Mouse (Mus musculus) heart, postnatal 0 days (tissue): ENCODE results near the gene Ptprh. TPM values are rescaled to one million over a fixed set of nuclear protein-coding genes. Genes with fewer than 3 reads are reported as not detected.

Experiments used
- ATAC-seq: fragments of 200-750 bp; cut with Nextera tagmentation; 2 replicates; pipeline ENCODE4 v1.8.0; 2017; ENCODE audit warnings: low read depth, moderate number of reproducible peaks, moderate library complexity; ENCODE audit not compliant: insufficient read depth
- DNase-seq: peaks from one replicate; pipeline ENCODE4 v3.0.0-alpha.2; 2016; ENCODE audit warnings: low spot score
- H3K27ac ChIP-seq: fragments of 300-500 bp; sonication (generic); 2 replicates; pipeline ENCODE4 v1.5.1; 2014; ENCODE audit warnings: low read depth, mild to moderate bottlenecking
- H3K27me3 ChIP-seq: fragments of 300-500 bp; sonication (generic); 2 replicates; pipeline ENCODE4 v1.6.1; 2014; ENCODE audit warnings: low read length, mixed read lengths; ENCODE audit not compliant: control insufficient read depth, insufficient read depth
- H3K36me3 ChIP-seq: fragments of 300-500 bp; sonication (generic); replicated peaks from 2 replicates; pipeline ENCODE4 v1.6.1; 2014; ENCODE audit warnings: low read length, mixed read lengths; ENCODE audit not compliant: control insufficient read depth, insufficient read depth
- H3K4me1 ChIP-seq: fragments of 300-500 bp; sonication (generic); 2 replicates; pipeline ENCODE4 v1.6.1; 2014; ENCODE audit warnings: antibody characterized with exemption; ENCODE audit not compliant: control insufficient read depth, insufficient read depth
- H3K4me2 ChIP-seq: fragments of 300-500 bp; sonication (generic); 2 replicates; pipeline ENCODE4 v1.6.1; 2014; ENCODE audit warnings: low read depth, mild to moderate bottlenecking, low read length, moderate library complexity
- H3K4me3 ChIP-seq: fragments of 300-500 bp; sonication (generic); 2 replicates; pipeline ENCODE4 v1.5.1; 2014; ENCODE audit warnings: low read depth, low read length
- H3K9ac ChIP-seq: fragments of 300-500 bp; sonication (generic); replicated peaks from 2 replicates; pipeline ENCODE4 v1.6.1; 2014; ENCODE audit warnings: low read depth, low read length, mixed read lengths
- H3K9me3 ChIP-seq: fragments of 300-500 bp; sonication (generic); replicated peaks from 2 replicates; pipeline ENCODE4 v1.6.1; 2016; ENCODE audit warnings: low read length; ENCODE audit not compliant: control insufficient read depth
- CTCF ChIP-seq: IDR thresholded peaks from 2 replicates; pipeline ENCODE4 v1.5.1; 2016; ENCODE audit warnings: antibody characterized with exemption, control low read depth, low read depth
- EP300 ChIP-seq: IDR thresholded peaks from 2 replicates; pipeline ENCODE4 v1.6.1; 2016; ENCODE audit warnings: antibody characterized with exemption, low read depth
- WGBS: fragments of 180-500 bp; shearing (Covaris S2); extraction: QIAGEN DNeasy Blood & Tissue Kit; methylation state at CpG from one replicate; pipeline ENCODE4 v1.1.7; 2014; 5-methylcytosine and 5-hydroxymethylcytosine counted together
- polyA plus RNA-seq: library from polyadenylated mRNA; unstranded; fragments of >200 nt; fragmentation: Nextera tagmentation; extraction: Ambion mirVana; gene quantifications from 2 replicates; pipeline ENCODE4 v1.2.1, GENCODE M21; 2015
- total RNA-seq: library from RNA; depleted of rRNA; stranded (reverse); fragments of >200 nt; gene quantifications from 2 replicates; pipeline ENCODE4 v1.2.3, GENCODE M21; 2014; ENCODE audit warnings: low replicate concordance

Gene Ptprh
- total and polyA plus RNA-seq, 2 experiments from 2014 or later = not detected

GRCm38 (mm10) chr7:4513236-4513635 lies 90.6 kb downstream of the Ptprh start:
- ATAC-seq = no peak

DNA sequence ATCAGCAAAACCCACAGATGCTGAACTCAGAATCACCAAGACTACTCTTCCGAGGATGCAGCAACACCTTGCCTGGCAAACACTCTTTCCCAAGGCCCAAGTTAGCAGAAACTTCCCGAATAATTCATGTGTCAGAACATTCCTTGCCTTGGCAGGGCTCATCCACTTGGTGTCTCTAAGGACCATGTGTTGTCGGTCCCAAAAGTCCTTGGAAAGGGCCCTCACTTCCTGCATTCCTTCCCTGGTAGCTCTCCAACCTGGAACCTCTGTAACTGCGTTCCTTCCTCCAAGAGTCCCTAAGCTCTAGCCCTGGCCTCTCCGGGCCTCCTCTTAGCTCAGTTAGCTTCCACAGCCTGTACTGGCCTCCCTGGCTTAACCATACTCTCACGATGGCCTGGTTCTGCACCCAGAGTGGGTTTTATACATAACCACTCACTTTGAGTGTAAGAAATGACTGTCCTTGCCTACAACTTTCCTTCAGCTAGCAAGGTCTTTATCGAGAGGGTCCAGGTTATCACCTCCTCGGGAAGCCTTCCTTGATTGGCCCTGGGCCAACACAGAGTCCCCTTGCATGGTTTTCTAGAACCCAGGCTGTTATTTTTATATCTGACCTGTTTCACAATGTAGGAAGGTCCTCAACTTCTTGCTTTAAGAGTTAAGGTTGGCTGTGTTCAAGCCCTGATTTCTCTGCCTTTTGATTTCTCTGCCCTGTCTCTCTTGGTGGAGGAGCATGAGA lies 92.2 kb downstream of the Ptprh start:
- Histone ChIP-seq H3K27me3 (no peaks in the 10 kb centered on the region), H3K4me2 (peak overlapping the region; percentile 1; the same call in 1 of the 2 replicates), H3K9me3 (no peaks in the 10 kb centered on the region), H3K9ac (0 out of 2 replicates have a peak overlapping the region, but pooled peaks have one; percentile 7), H3K27ac (peak overlapping the region; percentile 88), H3K4me1 (peaks cover 64% of the 10 kb centered on the region), H3K4me3 (no peak overlapping the region), H3K36me3 (no peaks in the 10 kb centered on the region)
- DNase-seq = peak; percentile 48
- TF ChIP-seq CTCF (peak; percentile 17; the same call in 1 of the 2 replicates), EP300 (no peak)
- 14% methylated on average over 8 of the region's 8 CpGs for WGBS
- ATAC-seq = no peak

More at GRCm38 (mm10) chr7:4513236-4513635, 90.6 kb downstream of the Ptprh start:
- H3K4me1 ChIP-seq = peaks cover 69% of the 10 kb centered on the region
- H3K9ac ChIP-seq = no peak overlapping the region
- H3K36me3 ChIP-seq = peaks cover 5% of the 10 kb centered on the region; the same call in 1 of the 2 replicates
- no peaks in the 10 kb centered on the region for H3K27me3 ChIP-seq
- 22% methylated on average over 13 of the region's 13 CpGs for WGBS
- H3K4me3 ChIP-seq = no peak overlapping the region
- DNase-seq = peak; percentile 71
- H3K4me2 ChIP-seq = peak overlapping the region; percentile 11; the same call in 1 of the 2 replicates
- peak overlapping the region; percentile 89 for H3K27ac ChIP-seq
- TF ChIP-seq EP300 = no peak
- TF ChIP-seq CTCF = peak; percentile 93
- H3K9me3 ChIP-seq = no peaks in the 10 kb centered on the region

DNA sequence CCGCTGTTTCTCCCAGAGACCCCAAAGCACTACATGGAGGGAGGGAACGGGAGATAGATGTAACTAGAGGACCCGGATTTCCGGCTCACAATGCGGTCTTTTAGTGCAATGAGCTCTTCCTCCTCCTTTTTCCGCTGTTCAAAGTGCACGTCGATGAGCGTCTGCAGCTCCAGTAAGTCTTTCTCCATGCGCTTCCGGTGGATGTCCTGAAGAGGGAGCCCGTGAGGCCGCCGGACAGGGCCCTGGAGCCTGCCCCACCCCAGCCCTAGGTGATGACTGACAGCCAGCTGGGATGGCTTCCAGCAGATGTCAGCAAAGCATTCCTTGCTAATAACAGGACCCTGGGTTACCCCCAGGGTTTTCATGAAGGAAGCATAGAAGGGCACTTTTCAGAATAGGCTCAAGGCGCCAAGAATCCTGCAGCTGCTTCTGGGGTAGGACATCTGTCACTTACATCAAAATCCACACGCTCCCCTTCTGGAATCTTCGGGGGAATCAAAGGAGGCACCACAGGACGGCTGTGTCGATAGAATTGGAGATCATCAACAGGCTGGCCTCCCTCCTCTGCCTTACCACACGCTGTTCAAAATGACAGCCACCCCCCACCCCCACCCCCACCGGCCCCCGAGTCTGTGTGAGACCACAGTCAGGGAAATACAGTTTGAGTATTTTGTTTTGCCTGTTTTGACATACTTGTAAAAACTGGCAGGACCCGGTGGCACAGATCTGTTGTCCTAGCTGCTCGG lies 93.8 kb downstream of the Ptprh start:
- Histone ChIP-seq H3K4me1 (peaks cover 52% of the 10 kb centered on the region), H3K4me2 (peak overlapping the region; percentile 37), H3K4me3 (peak overlapping the region; percentile 11; the same call in 1 of the 2 replicates), H3K9ac (no peak overlapping the region), H3K27me3 (no peaks in the 10 kb centered on the region), H3K27ac (peak overlapping the region; percentile 88), H3K36me3 (no peaks in the 10 kb centered on the region), H3K9me3 (no peaks in the 10 kb centered on the region)
- 8% methylated on average over 24 of the region's 24 CpGs for WGBS
- ATAC-seq (peak; percentile 87), DNase-seq (peak; percentile 92)
- TF ChIP-seq EP300 (peak; percentile 77; the same call in 1 of the 2 replicates), CTCF (peak; percentile 91)

- peaks cover 39% of the 10 kb centered on the region for H3K4me1 ChIP-seq
- TF ChIP-seq CTCF (no peak), EP300 (no peak)
- DNase-seq (no peak), ATAC-seq (no peak)
- no peaks in the 10 kb centered on the region for H3K9me3 ChIP-seq
- H3K4me2 ChIP-seq = no peak overlapping the region
- no peaks in the 10 kb centered on the region for H3K36me3 ChIP-seq
- no peaks in the 10 kb centered on the region for H3K27me3 ChIP-seq
- 77% methylated on average over 8 of the region's 8 CpGs for WGBS
- H3K9ac ChIP-seq = no peak overlapping the region
- no peak overlapping the region for H3K4me3 ChIP-seq
- H3K27ac ChIP-seq = no peak overlapping the region
Observed at GRCm38 (mm10) chr7:4508739-4509116, 95.1 kb downstream of the Ptprh start.

- WGBS = 67% methylated on average over 14 of the region's 32 CpGs
- H3K4me1 ChIP-seq = peaks cover 36% of the 10 kb centered on the region
- H3K36me3 ChIP-seq = no peaks in the 10 kb centered on the region
- H3K27me3 ChIP-seq = no peaks in the 10 kb centered on the region
- TF ChIP-seq CTCF (peak; percentile 55), EP300 (no peak)
- no peak overlapping the region for H3K9ac ChIP-seq
- no peak overlapping the region for H3K4me2 ChIP-seq
- H3K27ac ChIP-seq = no peak overlapping the region
- DNase-seq (no peak), ATAC-seq (no peak)
- no peak overlapping the region for H3K4me3 ChIP-seq
- no peaks in the 10 kb centered on the region for H3K9me3 ChIP-seq
Observed at GRCm38 (mm10) chr7:4508062-4508738, 95.6 kb downstream of the Ptprh start.
